Mouse (Mus musculus): Measurements from ENCODE around the gene Cux1. TPM values are rescaled to one million over a fixed set of nuclear protein-coding genes. Genes with fewer than 3 reads are reported as not detected.

Gene Cux1
- polyA plus RNA-seq, 1 experiment from 2014 or later, result 106 TPM

DNA sequence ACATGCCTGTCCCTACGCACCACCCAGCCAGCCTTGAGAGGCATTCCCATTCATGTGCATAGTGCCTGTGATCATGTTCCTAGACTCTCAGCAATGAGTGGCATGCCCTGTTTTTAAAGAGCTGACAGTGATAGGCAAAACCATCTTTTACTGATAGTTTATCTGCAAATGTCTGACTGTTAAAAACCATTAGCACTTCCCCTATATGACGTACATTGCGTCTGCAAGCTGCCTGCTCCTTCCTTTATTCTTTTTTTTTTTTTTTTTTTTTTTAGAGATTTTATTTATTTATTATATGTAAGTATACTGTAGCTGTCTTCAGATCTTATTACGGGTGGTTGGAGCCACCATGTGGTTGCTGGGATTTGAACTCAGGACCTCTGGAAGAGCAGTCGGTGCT, 205.3 kb downstream of the Cux1 start:
- Histone ChIP-seq H3K27ac (no peak overlapping the region), H3K4me2 (no peak overlapping the region), H3K4me3 (no peak overlapping the region), H3K4me1 (replicated peaks) (peaks cover 11% of the 10 kb centered on the region), H3K9ac (no peak overlapping the region), H3K9me3 (no peaks in the 10 kb centered on the region), H3K27me3 (no peaks in the 10 kb centered on the region), H3K36me3 (peaks cover 27% of the 10 kb centered on the region)
- ATAC-seq (ENCODE audit: low FRiP score), result no peak
- 97% methylated on average over 5 of the region's 5 CpGs for WGBS

DNA sequence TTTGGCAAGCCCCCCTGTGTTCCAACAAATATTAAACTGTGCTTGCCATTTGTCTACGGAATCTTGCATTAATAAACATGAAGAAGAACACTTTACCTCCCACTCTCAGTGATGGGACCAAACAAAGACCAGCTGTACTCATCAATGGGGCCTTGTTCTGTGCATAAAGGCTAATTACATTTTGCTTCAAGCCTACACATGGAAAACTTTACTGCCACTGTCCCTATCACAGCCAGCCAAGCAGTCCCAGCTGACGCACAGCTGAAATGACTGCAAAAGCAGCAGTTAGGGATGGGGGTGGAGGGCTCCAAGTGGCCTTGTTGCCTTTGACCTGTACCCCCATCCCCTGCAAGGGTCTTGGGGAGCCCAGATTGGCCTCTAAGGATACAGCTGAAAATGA, 210.1 kb downstream of the Cux1 start:
- no peak overlapping the region for H3K4me3 ChIP-seq
- peak overlapping the region; percentile 30 for H3K27ac ChIP-seq
- no peaks in the 10 kb centered on the region for H3K27me3 ChIP-seq
- no peak overlapping the region for H3K9ac ChIP-seq
- 31% methylated on average over 2 of the region's 2 CpGs for WGBS
- ATAC-seq (ENCODE audit: low FRiP score), result no peak
- no peaks in the 10 kb centered on the region for H3K9me3 ChIP-seq
- H3K4me2 ChIP-seq, result no peak overlapping the region
- H3K4me1 ChIP-seq (replicated peaks), result peaks cover 48% of the 10 kb centered on the region
- peaks cover 18% of the 10 kb centered on the region for H3K36me3 ChIP-seq

DNA sequence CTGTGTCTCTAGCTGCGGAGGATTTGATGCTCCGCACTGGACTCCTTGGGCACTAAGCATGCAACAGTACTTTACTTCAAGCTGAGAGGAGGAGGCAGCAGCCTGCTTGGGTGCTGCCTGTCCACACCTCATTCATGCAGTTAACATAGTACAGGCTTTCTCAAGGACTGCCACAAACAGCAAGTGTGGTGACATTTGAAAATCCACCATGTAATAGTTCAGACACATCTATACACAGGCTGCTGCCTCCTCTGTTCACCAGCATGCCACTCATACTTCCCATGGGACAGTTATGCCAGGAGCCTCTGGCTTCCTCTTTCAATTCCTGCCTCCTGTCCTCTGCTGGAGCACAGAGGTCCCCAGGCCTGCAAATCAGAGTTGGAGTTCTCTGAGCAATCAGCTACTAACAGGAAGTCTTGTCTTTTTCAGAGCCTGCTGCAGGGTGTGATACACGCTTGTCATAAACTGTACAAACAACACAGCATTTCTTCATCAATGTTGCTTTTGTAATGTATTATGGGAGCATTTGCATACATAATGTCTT, 211.6 kb downstream of the Cux1 start:
- no peak overlapping the region for H3K4me2 ChIP-seq
- 0 out of 2 replicates have a peak overlapping the region, but pooled peaks have one; percentile 1 for H3K27ac ChIP-seq
- no peak overlapping the region for H3K4me3 ChIP-seq
- H3K27me3 ChIP-seq, result no peaks in the 10 kb centered on the region
- peaks cover 59% of the 10 kb centered on the region for H3K4me1 ChIP-seq (replicated peaks)
- 91% methylated on average over 3 of the region's 3 CpGs for WGBS
- H3K36me3 ChIP-seq, result peaks cover 8% of the 10 kb centered on the region
- H3K9ac ChIP-seq, result no peak overlapping the region
- ATAC-seq (ENCODE audit: low FRiP score), result no peak
- no peaks in the 10 kb centered on the region for H3K9me3 ChIP-seq

DNA sequence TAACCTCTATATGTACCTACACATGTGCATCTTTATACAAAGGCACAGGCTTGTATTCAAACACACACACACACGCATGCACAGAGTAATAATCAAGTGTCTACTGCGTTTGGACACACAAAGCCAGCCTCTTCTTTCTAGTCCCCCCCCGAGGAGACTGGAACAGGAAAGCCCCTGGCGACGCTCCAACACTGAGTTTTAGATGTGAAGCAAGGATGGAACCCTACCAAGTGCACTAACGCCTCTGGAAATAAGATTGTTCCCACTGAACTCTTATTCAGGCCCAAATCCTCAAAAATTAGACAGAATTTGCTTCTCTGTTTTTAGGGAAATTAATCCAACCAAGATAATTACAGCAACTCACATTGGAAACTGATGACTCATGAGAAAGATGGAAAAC, 212.6 kb downstream of the Cux1 start:
- Histone ChIP-seq H3K27me3 (no peaks in the 10 kb centered on the region), H3K9ac (no peak overlapping the region), H3K27ac (no peak overlapping the region), H3K9me3 (no peaks in the 10 kb centered on the region), H3K4me3 (no peak overlapping the region), H3K36me3 (peaks cover 8% of the 10 kb centered on the region; the same call in 1 of the 2 replicates), H3K4me1 (replicated peaks) (peaks cover 59% of the 10 kb centered on the region), H3K4me2 (no peak overlapping the region)
- ATAC-seq (ENCODE audit: low FRiP score), result no peak
- WGBS, result 75% methylated on average over 6 of the region's 6 CpGs

DNA sequence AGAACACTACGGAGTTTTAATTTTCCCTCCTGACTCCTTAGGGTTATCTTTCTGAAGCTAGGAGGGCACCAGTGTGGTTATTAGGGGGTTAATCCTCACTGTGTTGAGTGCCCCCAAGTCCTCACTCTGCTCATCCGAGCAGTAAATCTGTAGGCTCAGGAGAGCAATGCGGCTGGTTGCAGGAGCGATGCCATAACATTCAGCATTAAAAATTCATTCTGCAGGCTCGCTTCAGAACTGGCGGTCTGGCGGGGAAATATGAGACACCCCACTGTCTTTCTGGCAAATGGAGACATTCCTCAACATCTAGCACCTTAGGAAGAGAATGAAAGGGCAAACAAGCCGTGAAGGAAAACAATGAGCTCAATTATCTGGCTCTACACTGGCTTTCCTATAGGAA, 214.2 kb downstream of the Cux1 start:
- Histone ChIP-seq H3K4me2 (peak overlapping the region; percentile 10; the same call in 1 of the 2 replicates), H3K27ac (peak overlapping the region; percentile 53), H3K36me3 (peaks cover 3% of the 10 kb centered on the region; the same call in 1 of the 2 replicates), H3K4me1 (replicated peaks) (peaks cover 59% of the 10 kb centered on the region), H3K27me3 (no peaks in the 10 kb centered on the region), H3K4me3 (no peak overlapping the region), H3K9me3 (no peaks in the 10 kb centered on the region), H3K9ac (no peak overlapping the region)
- 15% methylated on average over 8 of the region's 8 CpGs for WGBS
- no peak for ATAC-seq (ENCODE audit: low FRiP score)

DNA sequence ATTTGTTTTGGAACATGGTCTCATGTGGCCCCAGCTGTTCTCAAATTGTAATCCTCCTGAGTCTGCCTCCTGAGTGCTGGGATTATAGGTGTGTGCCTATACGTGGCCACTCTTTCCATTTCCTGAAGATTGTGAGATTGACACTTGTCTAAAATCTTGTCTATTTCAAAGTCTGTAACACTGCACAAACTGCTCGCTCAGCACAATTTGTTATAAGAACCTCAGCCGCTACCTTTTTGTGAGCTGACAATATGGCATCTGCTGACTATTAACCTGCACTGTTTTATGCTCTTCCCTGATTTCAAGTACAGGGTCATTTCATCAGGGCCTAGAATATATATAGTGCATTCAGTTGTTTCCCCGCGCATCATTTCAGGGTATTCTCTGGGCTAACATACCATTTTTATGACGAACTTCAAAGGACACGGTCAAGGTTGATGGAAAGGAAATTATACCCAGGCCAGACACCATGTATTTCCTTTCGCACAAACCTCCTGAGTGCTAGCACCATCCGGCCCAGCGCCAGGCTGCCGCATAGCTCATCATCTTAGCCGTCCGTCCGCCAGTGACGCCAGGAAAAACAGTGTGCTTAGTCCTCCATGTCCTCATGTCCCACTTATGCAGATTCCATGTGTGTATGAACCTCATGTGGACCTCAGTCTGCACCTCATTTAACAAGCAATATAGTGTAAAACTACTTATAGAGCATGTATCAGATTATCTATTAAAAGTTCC, 224.0 kb downstream of the Cux1 start:
- no peak overlapping the region for H3K4me3 ChIP-seq
- H3K4me2 ChIP-seq, result no peak overlapping the region
- peak overlapping the region; percentile 1; the same call in 1 of the 2 replicates for H3K27ac ChIP-seq
- no peak for ATAC-seq (ENCODE audit: low FRiP score)
- no peaks in the 10 kb centered on the region for H3K9me3 ChIP-seq
- no peaks in the 10 kb centered on the region for H3K27me3 ChIP-seq
- H3K9ac ChIP-seq, result no peak overlapping the region
- no peaks in the 10 kb centered on the region for H3K4me1 ChIP-seq (replicated peaks)
- peaks cover 23% of the 10 kb centered on the region for H3K36me3 ChIP-seq
- WGBS, result 86% methylated on average over 15 of the region's 15 CpGs

DNA sequence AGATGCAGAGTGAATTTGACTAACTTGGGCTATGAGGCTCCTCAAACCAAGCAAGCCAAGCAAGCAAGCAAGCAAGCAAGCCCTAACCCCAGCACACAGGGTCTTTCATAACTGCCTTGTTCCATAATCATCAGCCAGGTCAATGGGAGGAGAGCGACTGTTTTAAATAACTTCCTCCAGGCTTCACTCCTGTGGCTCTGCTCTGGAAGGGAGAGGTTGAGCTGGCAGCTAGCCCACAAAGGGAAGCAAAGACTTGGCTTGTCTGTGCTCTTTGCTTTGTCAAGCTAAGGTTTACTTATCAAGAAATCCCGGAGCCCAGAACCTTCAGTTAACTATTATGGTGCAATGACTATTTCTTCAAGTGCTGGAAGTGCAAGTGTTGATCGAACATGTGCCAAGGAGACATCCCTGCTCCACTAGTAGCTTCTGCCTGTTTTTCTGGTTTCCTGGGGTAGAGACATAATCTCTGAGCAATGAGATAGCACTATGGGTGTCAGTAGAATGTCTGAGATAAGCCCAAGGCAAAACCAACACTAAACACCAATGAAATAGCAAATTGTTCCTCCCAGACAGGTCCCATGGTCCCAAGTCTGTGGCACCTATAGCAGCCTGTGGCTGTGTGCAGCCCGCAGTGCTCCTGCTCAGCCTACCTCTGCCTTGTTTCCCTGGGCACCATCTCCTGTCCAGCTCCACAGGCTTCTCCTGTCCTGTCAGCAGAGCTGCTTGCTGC, 230.3 kb downstream of the Cux1 start:
- H3K9me3 ChIP-seq, result no peaks in the 10 kb centered on the region
- no peak overlapping the region for H3K4me3 ChIP-seq
- no peak overlapping the region for H3K27ac ChIP-seq
- H3K27me3 ChIP-seq, result no peaks in the 10 kb centered on the region
- no peak overlapping the region for H3K4me2 ChIP-seq
- peaks cover 15% of the 10 kb centered on the region for H3K4me1 ChIP-seq (replicated peaks)
- H3K36me3 ChIP-seq, result peaks cover 49% of the 10 kb centered on the region
- no peak for ATAC-seq (ENCODE audit: low FRiP score)
- 98% methylated on average over 4 of the region's 4 CpGs for WGBS
- no peak overlapping the region for H3K9ac ChIP-seq

DNA sequence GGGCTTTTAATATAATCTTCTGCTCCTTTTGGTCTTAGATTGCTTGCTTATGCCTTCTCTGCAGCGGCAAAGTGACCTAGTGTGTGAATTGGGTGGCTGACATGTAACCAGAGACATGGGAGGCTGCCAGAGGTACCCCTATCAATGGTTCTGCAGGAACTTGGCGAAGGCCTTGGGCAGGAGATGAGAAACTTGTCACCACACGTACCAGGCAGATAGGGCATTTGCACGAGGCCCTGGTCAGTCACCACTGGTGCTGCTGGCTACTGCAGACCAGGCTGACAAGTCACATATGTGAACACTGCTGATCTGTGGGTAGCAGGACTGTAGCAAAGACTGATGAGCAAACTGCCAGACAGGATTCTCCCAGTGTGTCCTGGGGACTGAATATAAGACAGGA, 231.6 kb downstream of the Cux1 start:
- peaks cover 16% of the 10 kb centered on the region for H3K4me1 ChIP-seq (replicated peaks)
- no peaks in the 10 kb centered on the region for H3K9me3 ChIP-seq
- H3K27ac ChIP-seq, result no peak overlapping the region
- peaks cover 53% of the 10 kb centered on the region for H3K36me3 ChIP-seq
- no peak overlapping the region for H3K4me3 ChIP-seq
- H3K4me2 ChIP-seq, result no peak overlapping the region
- no peak overlapping the region for H3K9ac ChIP-seq
- no peaks in the 10 kb centered on the region for H3K27me3 ChIP-seq
- WGBS, result 96% methylated on average over 4 of the region's 4 CpGs
- no peak for ATAC-seq (ENCODE audit: low FRiP score)

DNA sequence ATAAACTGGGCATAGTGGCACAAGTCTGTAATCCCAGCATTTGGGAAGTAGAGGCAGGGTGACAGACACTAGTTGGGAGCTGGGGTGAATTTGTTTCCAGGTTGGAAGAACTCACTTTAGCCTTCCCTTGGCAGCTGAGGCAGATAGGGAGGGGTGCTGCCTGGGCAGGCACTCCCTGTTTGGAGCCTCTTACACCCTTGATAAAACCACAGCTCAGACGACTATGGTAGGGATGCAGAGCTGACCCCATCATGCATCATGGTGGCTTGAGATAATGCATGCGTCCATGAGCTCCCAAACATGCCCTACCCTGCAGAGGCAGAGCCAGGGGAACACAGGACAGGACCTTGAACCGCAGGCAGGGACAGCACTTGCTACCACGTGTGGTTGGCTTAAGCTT, 232.5 kb downstream of the Cux1 start:
- ATAC-seq (ENCODE audit: low FRiP score), result no peak
- Histone ChIP-seq H3K4me1 (replicated peaks) (peaks cover 16% of the 10 kb centered on the region), H3K27me3 (no peaks in the 10 kb centered on the region), H3K4me3 (no peak overlapping the region), H3K4me2 (no peak overlapping the region), H3K27ac (no peak overlapping the region), H3K36me3 (peaks cover 56% of the 10 kb centered on the region), H3K9me3 (no peaks in the 10 kb centered on the region), H3K9ac (no peak overlapping the region)
- 94% methylated on average over 4 of the region's 4 CpGs for WGBS

DNA sequence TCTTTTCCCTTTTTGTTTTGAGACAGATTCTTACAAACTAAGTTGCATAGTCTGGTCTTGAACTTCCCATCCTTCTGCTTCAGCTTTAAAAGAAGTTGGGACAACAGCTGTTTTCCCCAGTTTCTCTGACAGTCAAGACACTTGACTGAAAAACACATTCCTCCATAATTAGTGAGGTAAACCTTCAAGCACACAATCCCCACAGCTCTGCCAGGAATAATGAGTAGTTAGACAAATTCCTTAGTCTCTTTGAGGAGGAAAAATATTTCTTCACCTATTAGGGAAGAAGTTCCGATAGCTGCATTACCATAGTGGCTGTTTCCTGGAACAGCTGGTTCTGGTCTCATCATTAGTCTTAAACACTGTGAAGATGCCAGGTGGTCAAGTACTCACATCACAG, 233.2 kb downstream of the Cux1 start:
- no peaks in the 10 kb centered on the region for H3K27me3 ChIP-seq
- WGBS, result 83% methylated on average over 1 of the region's 1 CpGs
- no peaks in the 10 kb centered on the region for H3K9me3 ChIP-seq
- H3K4me2 ChIP-seq, result no peak overlapping the region
- peaks cover 16% of the 10 kb centered on the region for H3K4me1 ChIP-seq (replicated peaks)
- no peak overlapping the region for H3K9ac ChIP-seq
- no peak overlapping the region for H3K4me3 ChIP-seq
- peaks cover 53% of the 10 kb centered on the region for H3K36me3 ChIP-seq
- H3K27ac ChIP-seq, result no peak overlapping the region
- ATAC-seq (ENCODE audit: low FRiP score), result no peak

DNA sequence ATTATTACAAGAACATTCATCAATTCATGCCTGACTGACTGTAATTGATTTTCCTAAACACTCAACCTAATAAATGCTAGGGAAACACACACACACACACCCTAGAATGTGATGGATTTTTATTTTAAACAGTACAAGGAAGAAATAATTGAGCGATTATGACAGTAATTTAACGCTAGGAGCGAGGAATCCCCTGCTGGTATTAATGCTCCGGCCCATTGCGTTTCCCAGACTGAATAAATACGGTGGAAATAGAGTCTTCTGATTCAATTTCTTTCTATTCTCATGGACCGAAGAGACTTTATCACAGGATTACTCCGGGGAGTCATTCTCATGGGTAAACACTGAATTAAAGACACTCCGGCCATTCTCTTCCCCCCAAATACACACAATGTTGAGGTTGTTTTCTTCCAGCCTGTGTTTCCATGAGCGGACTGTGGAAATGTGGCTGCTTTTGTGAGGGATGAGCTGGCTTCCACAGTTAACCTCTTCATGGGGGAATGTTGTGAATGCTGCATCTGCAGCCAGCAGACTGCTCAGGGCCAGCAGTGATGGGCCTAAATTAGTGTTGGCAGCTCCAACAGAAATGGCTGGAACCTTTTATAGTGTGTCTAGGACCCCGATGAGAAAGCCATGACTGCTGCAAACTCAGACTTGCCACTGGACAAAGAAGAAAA, 234.4 kb downstream of the Cux1 start:
- WGBS, result 42% methylated on average over 11 of the region's 11 CpGs
- H3K4me1 ChIP-seq (replicated peaks), result peaks cover 16% of the 10 kb centered on the region
- no peaks in the 10 kb centered on the region for H3K9me3 ChIP-seq
- peaks cover 55% of the 10 kb centered on the region for H3K36me3 ChIP-seq
- peak; percentile 46 for ATAC-seq (ENCODE audit: low FRiP score)
- H3K27me3 ChIP-seq, result no peaks in the 10 kb centered on the region
- H3K4me3 ChIP-seq, result no peak overlapping the region
- peak overlapping the region; percentile 10; the same call in 1 of the 2 replicates for H3K9ac ChIP-seq
- peak overlapping the region; percentile 84 for H3K27ac ChIP-seq
- no peak overlapping the region for H3K4me2 ChIP-seq

DNA sequence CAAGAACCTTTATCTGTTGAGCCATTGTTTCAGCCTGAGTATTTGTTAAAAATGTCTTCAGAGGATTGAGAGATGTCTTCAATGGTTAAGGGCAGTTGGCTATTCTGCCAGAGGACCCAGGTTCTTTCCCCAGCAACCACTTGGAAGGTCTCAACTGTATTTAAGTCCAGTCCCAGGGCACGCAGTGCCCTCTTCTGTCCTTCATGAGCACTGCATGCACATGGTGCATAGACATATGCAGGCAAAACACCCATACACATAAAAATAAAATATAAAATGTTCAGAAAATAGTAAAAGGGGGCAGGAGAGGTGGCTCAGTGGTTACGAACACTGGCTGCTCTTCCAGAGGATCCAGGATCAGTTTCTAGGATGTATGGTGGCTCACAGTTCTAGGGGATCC, 239.6 kb downstream of the Cux1 start:
- no peaks in the 10 kb centered on the region for H3K27me3 ChIP-seq
- no peak overlapping the region for H3K4me2 ChIP-seq
- 91% methylated on average over 2 of the region's 2 CpGs for WGBS
- H3K36me3 ChIP-seq, result peaks cover 69% of the 10 kb centered on the region
- no peaks in the 10 kb centered on the region for H3K9me3 ChIP-seq
- no peak overlapping the region for H3K27ac ChIP-seq
- no peak for ATAC-seq (ENCODE audit: low FRiP score)
- peaks cover 8% of the 10 kb centered on the region for H3K4me1 ChIP-seq (replicated peaks)
- no peak overlapping the region for H3K4me3 ChIP-seq
- H3K9ac ChIP-seq, result no peak overlapping the region

Data from hindbrain, embryonic 13.5 days (tissue).